ENCODE assay signal across 8 mouse cellular contexts in genomic region chr11:5788056-5789014, GRCm38 (mm10). TPM values are rescaled to one million over a fixed set of nuclear protein-coding genes. Genes with fewer than 3 reads are reported as not detected.
DNase-seq lines count a peak whose midpoint lies in the region; ATAC-seq lines count a peak whose summit lies in the region.

Gene Dbnl (plus strand): TSS chr11:5788488.

- ATAC-seq in intestine, embryonic 14.5 days (replicated peaks; ENCODE audit: low FRiP score, low TSS enrichment, low read depth): peak; percentile 96

- peak within 1 kb of the TSS; percentile 80 for H3K4me3 ChIP-seq in intestine, embryonic 14.5 days (ENCODE audit: low read depth, low read length)

- H3K4me1 ChIP-seq in intestine, embryonic 14.5 days (replicated peaks; ENCODE audit: control insufficient read depth, insufficient read depth, low read length): peaks cover 18% of the 10 kb centered on the region

- intact Hi-C loops in left cerebral cortex, postnatal 14 days (cut with DNase I): loop anchor here (5.0 kb wide), 1 partner anchor 89 kb away; the partner anchor contains the start of gene Pold2

- under 1% methylated on average over 73 of the region's 74 CpGs for WGBS in intestine, embryonic 14.5 days

- peak; percentile 94 to 95 for DNase-seq in adrenal gland, adult 18-20 months (ENCODE audit: low spot score in 2 of 2)
- peak; percentile 98 for DNase-seq in embryo, embryonic 11 days
- peak; percentile 96 for DNase-seq in gastrocnemius, postnatal 25 days
- DNase-seq in intestine, embryonic 14.5 days (ENCODE audit: low spot score): peak; percentile 95
- peak; percentile 94 to 95 for DNase-seq in left cerebral cortex, postnatal 14 days (ENCODE audit: low spot score in 2 of 2)
- peak; percentile 95 for DNase-seq in mesoderm, embryonic 11.5 days (ENCODE audit: low read depth, low spot score)
- peak; percentile 92 to 95 for DNase-seq in right cerebral cortex, postnatal 36 days (ENCODE audit: low spot score in 2 of 2)
- DNase-seq in yolk sac, embryonic 10.5 days (ENCODE audit: low spot score): peak; percentile 95

- peak within 1 kb of the TSS; percentile 97 for H3K4me2 ChIP-seq in intestine, embryonic 14.5 days (ENCODE audit: low read length)

- H3K36me3 ChIP-seq in intestine, embryonic 14.5 days (ENCODE audit: control insufficient read depth, insufficient read depth, low read length): peaks cover 27% of the 10 kb centered on the region

- H3K9ac ChIP-seq in intestine, embryonic 14.5 days (ENCODE audit: low read length): peak within 1 kb of the TSS; percentile 84

- H3K9me3 ChIP-seq in intestine, embryonic 14.5 days (ENCODE audit: control insufficient read depth, low read length): no peaks in the 10 kb centered on the region

- no peaks in the 10 kb centered on the region for H3K27me3 ChIP-seq in intestine, embryonic 14.5 days (replicated peaks; ENCODE audit: control insufficient read depth, insufficient read depth, low read length)

- H3K27ac ChIP-seq in intestine, embryonic 14.5 days (ENCODE audit: low read depth): peak within 1 kb of the TSS; percentile 93

RNA-seq across cellular contexts. Expression of gene Dbnl, which starts in this region (rescaled TPM):
- total RNA-seq in adrenal gland, adult 18-20 months (2021): 10 to 100 TPM; 50.1 to 65.1 TPM
- 10 to 100 TPM; 11.7 to 14.8 TPM for total RNA-seq in gastrocnemius, postnatal 25 days (2021)
- 116 and 126 TPM in 2 replicates for polyA plus RNA-seq in intestine, embryonic 14.5 days (2014; fragmentation: Nextera tagmentation; extraction: Ambion mirVana)
- total RNA-seq in left cerebral cortex, postnatal 14 days (2021): 10 to 100 TPM; 78.4 to 79.8 TPM

Comparison
In these comparisons a context has a peak if more than half of its experiments do, and no peak if none do; other contexts are left out.
1. Peak in every context shown above with its lines: DNase-seq, ATAC-seq, H3K4me3 ChIP-seq and H3K27ac ChIP-seq.